Mouse (Mus musculus): ENCODE results near the gene Tex48. TPM values are rescaled to one million over a fixed set of nuclear protein-coding genes. Genes with fewer than 3 reads are reported as not detected.
A peak's percentile ranks its signal among the peaks of the same experiment; 100 is the strongest.

The Tex48 gene
- polyA plus RNA-seq, 1 experiment from 2014 or later: not detected

- Histone ChIP-seq H3K4me1 (ENCODE audit: control insufficient read depth, insufficient read depth, low read length) (peaks cover 13% of the 10 kb centered on the region), H3K36me3 (ENCODE audit: control insufficient read depth, insufficient read depth, low read length) (no peaks in the 10 kb centered on the region; the same call in 1 of the 2 replicates), H3K4me3 (ENCODE audit: low read depth, low read length) (no peak overlapping the region), H3K9ac (ENCODE audit: low read length) (no peak overlapping the region), H3K27ac (replicated peaks; ENCODE audit: low read depth, low read length) (no peak overlapping the region), H3K9me3 (ENCODE audit: control insufficient read depth, low read length) (no peaks in the 10 kb centered on the region), H3K27me3 (ENCODE audit: control insufficient read depth, insufficient read depth, low read length) (no peaks in the 10 kb centered on the region), H3K4me2 (ENCODE audit: low read depth, severe bottlenecking) (no peak overlapping the region)
- WGBS: 84% methylated on average over 2 of the region's 2 CpGs
- ATAC-seq (ENCODE audit: insufficient number of reproducible peaks, low FRiP score, low TSS enrichment, low read depth) (no peak), DNase-seq (ENCODE audit: low spot score) (no peak)
Observed at GRCm38 (mm10) chr4:63586240-63586639, 36.0 kb downstream of the Tex48 start.

- no peaks in the 10 kb centered on the region for H3K9me3 ChIP-seq (ENCODE audit: control insufficient read depth, low read length)
- WGBS: 92% methylated on average over 10 of the region's 10 CpGs
- no peak for ATAC-seq (ENCODE audit: insufficient number of reproducible peaks, low FRiP score, low TSS enrichment, low read depth)
- no peak overlapping the region for H3K27ac ChIP-seq (replicated peaks; ENCODE audit: low read depth, low read length)
- H3K36me3 ChIP-seq (ENCODE audit: control insufficient read depth, insufficient read depth, low read length): no peaks in the 10 kb centered on the region; the same call in 1 of the 2 replicates
- no peaks in the 10 kb centered on the region for H3K27me3 ChIP-seq (ENCODE audit: control insufficient read depth, insufficient read depth, low read length)
- no peak overlapping the region for H3K9ac ChIP-seq (ENCODE audit: low read length)
- no peak overlapping the region for H3K4me2 ChIP-seq (ENCODE audit: low read depth, severe bottlenecking)
- no peak overlapping the region for H3K4me3 ChIP-seq (ENCODE audit: low read depth, low read length)
- peaks cover 15% of the 10 kb centered on the region for H3K4me1 ChIP-seq (ENCODE audit: control insufficient read depth, insufficient read depth, low read length)
- no peak for DNase-seq (ENCODE audit: low spot score)
Observed at GRCm38 (mm10) chr4:63585216-63585615, 37.0 kb downstream of the Tex48 start.

- WGBS: 5% methylated on average over 5 of the region's 5 CpGs
- H3K4me3 ChIP-seq (ENCODE audit: low read depth, low read length): no peak overlapping the region
- H3K27me3 ChIP-seq (ENCODE audit: control insufficient read depth, insufficient read depth, low read length): no peaks in the 10 kb centered on the region
- ATAC-seq (ENCODE audit: insufficient number of reproducible peaks, low FRiP score, low TSS enrichment, low read depth) (peak; percentile 81), DNase-seq (ENCODE audit: low spot score) (peak; percentile 84)
- H3K36me3 ChIP-seq (ENCODE audit: control insufficient read depth, insufficient read depth, low read length): peaks cover 4% of the 10 kb centered on the region; the same call in 1 of the 2 replicates
- peaks cover under 1% of the 10 kb centered on the region; the same call in 1 of the 2 replicates for H3K9me3 ChIP-seq (ENCODE audit: control insufficient read depth, low read length)
- H3K4me2 ChIP-seq (ENCODE audit: low read depth, severe bottlenecking): no peak overlapping the region
- H3K27ac ChIP-seq (replicated peaks; ENCODE audit: low read depth, low read length): peak overlapping the region; percentile 84
- peaks cover 20% of the 10 kb centered on the region for H3K4me1 ChIP-seq (ENCODE audit: control insufficient read depth, insufficient read depth, low read length)
- no peak overlapping the region for H3K9ac ChIP-seq (ENCODE audit: low read length)
Observed at GRCm38 (mm10) chr4:63582580-63582979, 39.6 kb downstream of the Tex48 start.

GRCm38 (mm10) chr4:63580078-63580477, 42.1 kb downstream of the Tex48 start:
- Histone ChIP-seq H3K27me3 (ENCODE audit: control insufficient read depth, insufficient read depth, low read length) (no peaks in the 10 kb centered on the region), H3K4me1 (ENCODE audit: control insufficient read depth, insufficient read depth, low read length) (peaks cover 20% of the 10 kb centered on the region), H3K9ac (ENCODE audit: low read length) (no peak overlapping the region), H3K9me3 (ENCODE audit: control insufficient read depth, low read length) (peaks cover 4% of the 10 kb centered on the region; the same call in 1 of the 2 replicates), H3K27ac (replicated peaks; ENCODE audit: low read depth, low read length) (peak overlapping the region; percentile 52; the same call in 1 of the 2 replicates), H3K36me3 (ENCODE audit: control insufficient read depth, insufficient read depth, low read length) (peaks cover 4% of the 10 kb centered on the region; the same call in 1 of the 2 replicates), H3K4me3 (ENCODE audit: low read depth, low read length) (no peak overlapping the region), H3K4me2 (ENCODE audit: low read depth, severe bottlenecking) (no peak overlapping the region)
- WGBS: 56% methylated on average over 6 of the region's 6 CpGs
- DNase-seq (ENCODE audit: low spot score) (peak; percentile 43), ATAC-seq (ENCODE audit: insufficient number of reproducible peaks, low FRiP score, low TSS enrichment, low read depth) (no peak; the same call in 1 of the 2 replicates)

GRCm38 (mm10) chr4:63579649-63580048, 42.6 kb downstream of the Tex48 start:
- Histone ChIP-seq H3K4me1 (ENCODE audit: control insufficient read depth, insufficient read depth, low read length) (peaks cover 20% of the 10 kb centered on the region), H3K9me3 (ENCODE audit: control insufficient read depth, low read length) (peaks cover 4% of the 10 kb centered on the region; the same call in 1 of the 2 replicates), H3K36me3 (ENCODE audit: control insufficient read depth, insufficient read depth, low read length) (peaks cover 4% of the 10 kb centered on the region; the same call in 1 of the 2 replicates), H3K4me3 (ENCODE audit: low read depth, low read length) (no peak overlapping the region), H3K9ac (ENCODE audit: low read length) (no peak overlapping the region), H3K27me3 (ENCODE audit: control insufficient read depth, insufficient read depth, low read length) (no peaks in the 10 kb centered on the region), H3K4me2 (ENCODE audit: low read depth, severe bottlenecking) (no peak overlapping the region), H3K27ac (replicated peaks; ENCODE audit: low read depth, low read length) (peak overlapping the region; percentile 52; the same call in 1 of the 2 replicates)
- WGBS: 93% methylated on average over 14 of the region's 14 CpGs
- DNase-seq (ENCODE audit: low spot score) (no peak), ATAC-seq (ENCODE audit: insufficient number of reproducible peaks, low FRiP score, low TSS enrichment, low read depth) (no peak)

GRCm38 (mm10) chr4:63572621-63573020, 49.6 kb downstream of the Tex48 start:
- Histone ChIP-seq H3K9ac (ENCODE audit: low read length) (no peak overlapping the region), H3K4me2 (ENCODE audit: low read depth, severe bottlenecking) (no peak overlapping the region), H3K27ac (replicated peaks; ENCODE audit: low read depth, low read length) (no peak overlapping the region), H3K36me3 (ENCODE audit: control insufficient read depth, insufficient read depth, low read length) (peaks cover 1% of the 10 kb centered on the region; the same call in 1 of the 2 replicates), H3K4me3 (ENCODE audit: low read depth, low read length) (no peak overlapping the region), H3K27me3 (ENCODE audit: control insufficient read depth, insufficient read depth, low read length) (no peaks in the 10 kb centered on the region), H3K4me1 (ENCODE audit: control insufficient read depth, insufficient read depth, low read length) (peaks cover 2% of the 10 kb centered on the region; the same call in 1 of the 2 replicates), H3K9me3 (ENCODE audit: control insufficient read depth, low read length) (peaks cover 3% of the 10 kb centered on the region; the same call in 1 of the 2 replicates)
- 92% methylated on average over 5 of the region's 5 CpGs for WGBS
- ATAC-seq (ENCODE audit: insufficient number of reproducible peaks, low FRiP score, low TSS enrichment, low read depth) (no peak), DNase-seq (ENCODE audit: low spot score) (no peak)

- Histone ChIP-seq H3K27me3 (ENCODE audit: control insufficient read depth, insufficient read depth, low read length) (no peaks in the 10 kb centered on the region), H3K4me1 (ENCODE audit: control insufficient read depth, insufficient read depth, low read length) (peaks cover 2% of the 10 kb centered on the region; the same call in 1 of the 2 replicates), H3K27ac (replicated peaks; ENCODE audit: low read depth, low read length) (peak overlapping the region; percentile 9; the same call in 1 of the 2 replicates), H3K36me3 (ENCODE audit: control insufficient read depth, insufficient read depth, low read length) (no peaks in the 10 kb centered on the region; the same call in 1 of the 2 replicates), H3K4me3 (ENCODE audit: low read depth, low read length) (no peak overlapping the region), H3K9ac (ENCODE audit: low read length) (no peak overlapping the region), H3K4me2 (ENCODE audit: low read depth, severe bottlenecking) (no peak overlapping the region), H3K9me3 (ENCODE audit: control insufficient read depth, low read length) (no peaks in the 10 kb centered on the region)
- 44% methylated on average over 7 of the region's 7 CpGs for WGBS
- no peak for DNase-seq (ENCODE audit: low spot score)
- ATAC-seq (ENCODE audit: insufficient number of reproducible peaks, low FRiP score, low TSS enrichment, low read depth): no peak
Observed at GRCm38 (mm10) chr4:63570208-63570781, 51.9 kb downstream of the Tex48 start.

GRCm38 (mm10) chr4:63569322-63569721, 52.9 kb downstream of the Tex48 start:
- ATAC-seq (ENCODE audit: insufficient number of reproducible peaks, low FRiP score, low TSS enrichment, low read depth) (no peak), DNase-seq (ENCODE audit: low spot score) (no peak)
- Histone ChIP-seq H3K27me3 (ENCODE audit: control insufficient read depth, insufficient read depth, low read length) (no peaks in the 10 kb centered on the region), H3K27ac (replicated peaks; ENCODE audit: low read depth, low read length) (no peak overlapping the region), H3K9me3 (ENCODE audit: control insufficient read depth, low read length) (no peaks in the 10 kb centered on the region), H3K9ac (ENCODE audit: low read length) (no peak overlapping the region), H3K4me2 (ENCODE audit: low read depth, severe bottlenecking) (no peak overlapping the region), H3K4me1 (ENCODE audit: control insufficient read depth, insufficient read depth, low read length) (peaks cover 2% of the 10 kb centered on the region; the same call in 1 of the 2 replicates), H3K4me3 (ENCODE audit: low read depth, low read length) (no peak overlapping the region), H3K36me3 (ENCODE audit: control insufficient read depth, insufficient read depth, low read length) (no peaks in the 10 kb centered on the region; the same call in 1 of the 2 replicates)
- WGBS: 84% methylated on average over 8 of the region's 8 CpGs

Data from limb, embryonic 11.5 days (tissue).